Mouse (Mus musculus): ENCODE results near the gene Mtor. TPM values are rescaled to one million over a fixed set of nuclear protein-coding genes. Genes with fewer than 3 reads are reported as not detected.

The Mtor gene
- polyA plus RNA-seq, 1 experiment: 3.8 TPM

GRCm38 (mm10) chr4:148586648-148587047 is 138.2 kb downstream of the Mtor start:
- no peak overlapping the region for H3K4me3 ChIP-seq (replicated peaks)

GRCm38 (mm10) chr4:148588793-148589192 is 140.4 kb downstream of the Mtor start:
- H3K27me3 ChIP-seq (replicated peaks): no peaks in the 10 kb centered on the region
- peaks cover 76% of the 10 kb centered on the region for H3K4me1 ChIP-seq
- peak overlapping the region; percentile 7 for H3K4me3 ChIP-seq (replicated peaks)
- H3K9me3 ChIP-seq: no peaks in the 10 kb centered on the region
- H3K36me3 ChIP-seq (replicated peaks; ENCODE audit: low read length): peaks cover 12% of the 10 kb centered on the region
- TF ChIP-seq GATA1 (IDR thresholded peaks at IDR 0.05; ENCODE audit: borderline replicate concordance, low read length) (no peak), FLI1 (IDR thresholded peaks at IDR 0.05; ENCODE audit: low read length) (no peak)

More at GRCm38 (mm10) chr4:148586648-148587047, 138.2 kb downstream of the Mtor start:
- peaks cover 13% of the 10 kb centered on the region for H3K36me3 ChIP-seq (replicated peaks; ENCODE audit: low read length)
- no peaks in the 10 kb centered on the region for H3K9me3 ChIP-seq
- peaks cover 76% of the 10 kb centered on the region for H3K4me1 ChIP-seq
- no peak for TF ChIP-seq GATA1 (IDR thresholded peaks at IDR 0.05; ENCODE audit: borderline replicate concordance, low read length)
- H3K27me3 ChIP-seq (replicated peaks): no peaks in the 10 kb centered on the region

GRCm38 (mm10) chr4:148589565-148589964 is 141.2 kb downstream of the Mtor start:
- H3K9me3 ChIP-seq: no peaks in the 10 kb centered on the region
- TF ChIP-seq GATA1 (IDR thresholded peaks at IDR 0.05; ENCODE audit: borderline replicate concordance, low read length) (no peak), FLI1 (IDR thresholded peaks at IDR 0.05; ENCODE audit: low read length) (no peak)
- H3K4me3 ChIP-seq (replicated peaks): no peak overlapping the region
- H3K36me3 ChIP-seq (replicated peaks; ENCODE audit: low read length): peaks cover 19% of the 10 kb centered on the region
- H3K4me1 ChIP-seq: peaks cover 75% of the 10 kb centered on the region
- no peaks in the 10 kb centered on the region for H3K27me3 ChIP-seq (replicated peaks)

GRCm38 (mm10) chr4:148590421-148591170 is 142.2 kb downstream of the Mtor start:
- Histone ChIP-seq H3K4me3 (replicated peaks) (peak overlapping the region; percentile 99), H3K4me1 (peaks cover 74% of the 10 kb centered on the region), H3K9me3 (no peaks in the 10 kb centered on the region), H3K27me3 (replicated peaks) (no peaks in the 10 kb centered on the region), H3K36me3 (replicated peaks; ENCODE audit: low read length) (peaks cover 30% of the 10 kb centered on the region)
- TF ChIP-seq FLI1 (IDR thresholded peaks at IDR 0.05; ENCODE audit: low read length) (no peak), GATA1 (IDR thresholded peaks at IDR 0.05; ENCODE audit: borderline replicate concordance, low read length) (no peak)

- H3K9me3 ChIP-seq: no peaks in the 10 kb centered on the region
- no peaks in the 10 kb centered on the region for H3K27me3 ChIP-seq (replicated peaks)
- H3K36me3 ChIP-seq (replicated peaks; ENCODE audit: low read length): peaks cover 36% of the 10 kb centered on the region
- no peak for TF ChIP-seq GATA1 (IDR thresholded peaks at IDR 0.05; ENCODE audit: borderline replicate concordance, low read length)
- no peak for TF ChIP-seq FLI1 (IDR thresholded peaks at IDR 0.05; ENCODE audit: low read length)
- H3K4me3 ChIP-seq (replicated peaks): peak within 1 kb of the TSS; percentile 99
- peaks cover 68% of the 10 kb centered on the region for H3K4me1 ChIP-seq
Measured at GRCm38 (mm10) chr4:148591171-148591630, 142.8 kb downstream of the Mtor start, which contains the start of gene Srm. TSS of gene Srm (plus strand) at chr4:148591503.

- H3K36me3 ChIP-seq (replicated peaks; ENCODE audit: low read length): peaks cover 42% of the 10 kb centered on the region
- TF ChIP-seq FLI1 (IDR thresholded peaks at IDR 0.05; ENCODE audit: low read length): no peak
- no peak for TF ChIP-seq GATA1 (IDR thresholded peaks at IDR 0.05; ENCODE audit: borderline replicate concordance, low read length)
- H3K9me3 ChIP-seq: no peaks in the 10 kb centered on the region
- H3K4me1 ChIP-seq: peaks cover 62% of the 10 kb centered on the region
- H3K4me3 ChIP-seq (replicated peaks): peak overlapping the region; percentile 99
- no peaks in the 10 kb centered on the region for H3K27me3 ChIP-seq (replicated peaks)
Measured at GRCm38 (mm10) chr4:148591637-148592380, 143.4 kb downstream of the Mtor start.

DNA sequence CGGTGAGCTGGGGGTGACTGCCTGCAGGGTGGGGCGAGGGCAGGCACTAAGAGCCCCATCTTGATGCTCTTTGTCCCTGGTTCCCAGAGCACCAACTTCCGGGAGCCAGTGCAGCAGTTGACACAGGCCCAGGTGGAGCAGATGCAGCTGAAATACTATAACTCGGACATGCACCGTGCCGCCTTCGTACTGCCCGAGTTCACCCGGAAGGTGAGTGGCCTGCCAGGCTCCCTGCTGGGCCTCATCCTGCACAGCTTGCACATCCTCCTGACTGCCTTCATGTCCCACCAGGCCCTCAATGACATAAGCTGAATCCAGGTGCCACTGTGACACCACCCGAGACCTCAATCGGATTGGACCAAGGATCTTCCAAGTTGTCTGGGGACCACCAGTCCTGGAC is 145.6 kb downstream of the Mtor start:
- TF ChIP-seq FLI1 (IDR thresholded peaks at IDR 0.05; ENCODE audit: low read length): no peak
- TF ChIP-seq GATA1 (IDR thresholded peaks at IDR 0.05; ENCODE audit: borderline replicate concordance, low read length): no peak
- Histone ChIP-seq H3K27me3 (replicated peaks) (no peaks in the 10 kb centered on the region), H3K4me1 (peaks cover 45% of the 10 kb centered on the region), H3K9me3 (peaks cover 5% of the 10 kb centered on the region; the same call in 1 of the 2 replicates), H3K4me3 (replicated peaks) (no peak overlapping the region), H3K36me3 (replicated peaks; ENCODE audit: low read length) (peaks cover 62% of the 10 kb centered on the region)

DNA sequence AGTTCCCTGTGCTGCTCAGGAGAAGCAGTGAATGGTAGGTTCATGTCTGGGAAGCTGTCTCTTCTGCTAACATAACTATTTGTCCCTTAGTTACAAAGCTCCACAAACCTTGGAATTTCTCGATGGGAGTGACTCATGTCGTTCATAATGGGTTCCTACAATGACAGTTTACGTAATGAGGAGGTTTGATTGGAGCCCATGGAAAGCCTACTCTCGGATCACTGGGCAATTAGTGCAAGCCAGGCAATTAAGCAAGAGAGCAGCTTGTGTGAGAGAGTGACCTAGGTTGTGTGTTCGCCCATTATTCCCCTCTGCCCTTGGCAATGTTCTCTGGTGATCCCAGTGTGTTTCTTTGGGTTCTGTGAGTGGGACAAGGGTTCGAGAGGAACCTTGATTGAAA is 147.5 kb downstream of the Mtor start:
- peaks cover 78% of the 10 kb centered on the region for H3K36me3 ChIP-seq (replicated peaks; ENCODE audit: low read length)
- H3K4me3 ChIP-seq (replicated peaks): no peak overlapping the region
- TF ChIP-seq FLI1 (IDR thresholded peaks at IDR 0.05; ENCODE audit: low read length) (no peak), GATA1 (IDR thresholded peaks at IDR 0.05; ENCODE audit: borderline replicate concordance, low read length) (no peak)
- H3K9me3 ChIP-seq: peaks cover 5% of the 10 kb centered on the region; the same call in 1 of the 2 replicates
- peaks cover 33% of the 10 kb centered on the region for H3K4me1 ChIP-seq
- H3K27me3 ChIP-seq (replicated peaks): no peaks in the 10 kb centered on the region

- no peak for TF ChIP-seq GATA1 (IDR thresholded peaks at IDR 0.05; ENCODE audit: borderline replicate concordance, low read length)
- no peak for TF ChIP-seq FLI1 (IDR thresholded peaks at IDR 0.05; ENCODE audit: low read length)
Measured at GRCm38 (mm10) chr4:148596731-148597130, 148.3 kb downstream of the Mtor start.

GRCm38 (mm10) chr4:148598826-148599225 is 150.4 kb downstream of the Mtor start:
- Histone ChIP-seq H3K36me3 (replicated peaks; ENCODE audit: low read length) (peaks cover 82% of the 10 kb centered on the region), H3K9me3 (peaks cover 5% of the 10 kb centered on the region; the same call in 1 of the 2 replicates), H3K4me1 (peaks cover 25% of the 10 kb centered on the region), H3K27me3 (replicated peaks) (no peaks in the 10 kb centered on the region), H3K4me3 (replicated peaks) (no peak overlapping the region)
- no peak for TF ChIP-seq GATA1 (IDR thresholded peaks at IDR 0.05; ENCODE audit: borderline replicate concordance, low read length)
- no peak for TF ChIP-seq FLI1 (IDR thresholded peaks at IDR 0.05; ENCODE audit: low read length)

More at GRCm38 (mm10) chr4:148596731-148597130, 148.3 kb downstream of the Mtor start:
- Histone ChIP-seq H3K4me1 (peaks cover 31% of the 10 kb centered on the region), H3K9me3 (peaks cover 5% of the 10 kb centered on the region; the same call in 1 of the 2 replicates), H3K27me3 (replicated peaks) (no peaks in the 10 kb centered on the region), H3K36me3 (replicated peaks; ENCODE audit: low read length) (peaks cover 80% of the 10 kb centered on the region), H3K4me3 (replicated peaks) (no peak overlapping the region)

Data from megakaryocyte, embryonic 14.5 days (primary cell).